Mouse (Mus musculus) mouse embryonic stem cell (cell line): ENCODE data around the gene Hat1.

Experiments used
- in situ Hi-C, 2 experiments: fragments of 300-500 bp; cut with MboI; formaldehyde crosslinking; loops; 1 replicate in 1 of 2; 3 replicates in 1 of 2; pipeline ENCODE4 v1.14.3; 2019 to 2020; ENCODE audit warnings: low sequenced_read_pairs in 2 of 2, low pct_unique_long_range_greater_than_20kb in 1 of 2, mixed read lengths in 1 of 2; ENCODE audit not compliant: unreplicated experiment in 1 of 2

The Hat1 gene

GRCm38 (mm10) chr2:71453161-71453916, 64.6 kb downstream of the Hat1 start, which contains the start of gene Metap1d:
Gene Metap1d (plus strand): TSS chr2:71453276.
- in situ Hi-C loops = loop anchor here (5.0 to 10.0 kb wide), 2 partner anchors 91 to 94 kb away; partner anchors contain the start of gene Dlx2 (in 2 of the 2)

- in situ Hi-C loops = loop anchor here (5.0 to 10.0 kb wide), 2 partner anchors 91 to 93 kb away; partner anchors contain the start of gene Dlx2 (in 2 of the 2)
Measured at GRCm38 (mm10) chr2:71453917-71454260, 65.1 kb downstream of the Hat1 start.

- in situ Hi-C loops = loop anchor here in 1 of 2 experiments (10.0 kb wide), 1 partner anchor 86 kb away; the partner anchor contains the start of gene Dlx2
Measured at GRCm38 (mm10) chr2:71458624-71459023, 69.9 kb downstream of the Hat1 start.

GRCm38 (mm10) chr2:71459659-71460058, 70.9 kb downstream of the Hat1 start:
- in situ Hi-C loops = loop anchor here in 1 of 2 experiments (10.0 kb wide), 1 partner anchor 85 kb away; the partner anchor contains the start of gene Dlx2

GRCm38 (mm10) chr2:71461139-71461538, 72.4 kb downstream of the Hat1 start:
- in situ Hi-C loops = no loop called here

GRCm38 (mm10) chr2:71461589-71461988, 72.8 kb downstream of the Hat1 start:
- in situ Hi-C loops = no loop called here

GRCm38 (mm10) chr2:71462066-71462465, 73.3 kb downstream of the Hat1 start:
- in situ Hi-C loops = no loop called here

GRCm38 (mm10) chr2:71462553-71462952, 73.8 kb downstream of the Hat1 start:
- in situ Hi-C loops = no loop called here

GRCm38 (mm10) chr2:71466103-71466502, 77.3 kb downstream of the Hat1 start:
- in situ Hi-C loops = no loop called here

- in situ Hi-C loops = no loop called here
Measured at GRCm38 (mm10) chr2:71466861-71467450, 78.2 kb downstream of the Hat1 start.

GRCm38 (mm10) chr2:71471094-71471493, 82.3 kb downstream of the Hat1 start:
- in situ Hi-C loops = no loop called here

- in situ Hi-C loops = no loop called here
Measured at GRCm38 (mm10) chr2:71473830-71474229, 85.1 kb downstream of the Hat1 start.

- in situ Hi-C loops = no loop called here
Measured at GRCm38 (mm10) chr2:71474345-71474744, 85.6 kb downstream of the Hat1 start.

- in situ Hi-C loops = no loop called here
Measured at GRCm38 (mm10) chr2:71475311-71475710, 86.6 kb downstream of the Hat1 start.

- in situ Hi-C loops = no loop called here
Measured at GRCm38 (mm10) chr2:71475760-71476159, 87.0 kb downstream of the Hat1 start.

- in situ Hi-C loops = no loop called here
Measured at GRCm38 (mm10) chr2:71477787-71478186, 89.0 kb downstream of the Hat1 start.

- in situ Hi-C loops = no loop called here
Measured at GRCm38 (mm10) chr2:71479917-71480316, 91.2 kb downstream of the Hat1 start.

- in situ Hi-C loops = no loop called here
Measured at GRCm38 (mm10) chr2:71481825-71482224, 93.1 kb downstream of the Hat1 start.

- in situ Hi-C loops = no loop called here
Measured at GRCm38 (mm10) chr2:71483046-71483716, 94.4 kb downstream of the Hat1 start.
